12 mouse cellular contexts compared by ENCODE assay signal in genomic region chr11:104647188-104647867, GRCm38 (mm10). TPM values are rescaled to one million over a fixed set of nuclear protein-coding genes. Genes with fewer than 3 reads are reported as not detected.
DNase-seq lines count a peak whose midpoint lies in the region; ATAC-seq lines count a peak whose summit lies in the region.
"Had no signal": no experiment of that assay in that cellular context is flagged by ENCODE, and none has a peak within 500 bp of the region (broad histone marks: within the 10 kb centered on the region; RNA-seq: fewer than 3 reads in every experiment).

No protein-coding gene starts in this region.

- no peak for ATAC-seq in liver, embryonic 12.5 days
- 0 out of 2 replicates have a peak, but pooled peaks have one; percentile 25 for ATAC-seq in erythroid progenitor cell, adult 5-6 weeks (replicated peaks; ENCODE audit: low FRiP score, poor library complexity, severe bottlenecking)
- ATAC-seq in monocyte, adult 5-6 weeks (replicated peaks; ENCODE audit: insufficient number of reproducible peaks, low FRiP score, low TSS enrichment, poor library complexity, severe bottlenecking): peak; percentile 93
- no peak for ATAC-seq in forebrain, embryonic 14.5 days

- H3K4me1 ChIP-seq in liver, embryonic 12.5 days: no peaks in the 10 kb centered on the region
- no peaks in the 10 kb centered on the region for H3K4me1 ChIP-seq in forebrain, embryonic 14.5 days (ENCODE audit: control insufficient read depth, insufficient read depth, low read length)
- H3K4me1 ChIP-seq: kidney, embryonic 15.5 days had no signal

- DNase-seq in liver: peak; percentile 15
- DNase-seq in brain, adult 2 months (ENCODE audit: low read depth, low spot score): peak; percentile 57
- DNase-seq in cerebellum, adult 18-20 months: no peak
- no peak for DNase-seq in forebrain, embryonic 14.5 days (ENCODE audit: low spot score)
- DNase-seq: gastrocnemius, postnatal 25 days; heart, postnatal 36 days; thymus, postnatal 4 days had no signal

- H3K9me3 ChIP-seq in liver, embryonic 12.5 days (replicated peaks): no peaks in the 10 kb centered on the region
- H3K9me3 ChIP-seq in forebrain, embryonic 14.5 days (replicated peaks; ENCODE audit: control insufficient read depth, low read length): no peaks in the 10 kb centered on the region
- H3K9me3 ChIP-seq: kidney, embryonic 15.5 days had no signal

- no peak overlapping the region for H3K9ac ChIP-seq in liver, embryonic 12.5 days
- no peak overlapping the region for H3K9ac ChIP-seq in forebrain, embryonic 14.5 days (ENCODE audit: low read length)
- H3K9ac ChIP-seq: kidney, embryonic 15.5 days had no signal

- no peak overlapping the region for H3K4me3 ChIP-seq in liver, embryonic 12.5 days
- no peak overlapping the region for H3K4me3 ChIP-seq in forebrain, embryonic 14.5 days (ENCODE audit: low read depth, low read length)
- H3K4me3 ChIP-seq: kidney, embryonic 15.5 days had no signal

- no peak overlapping the region for H3K27ac ChIP-seq in liver, embryonic 12.5 days
- no peak overlapping the region for H3K27ac ChIP-seq in forebrain, embryonic 14.5 days (ENCODE audit: low read depth, low read length)
- H3K27ac ChIP-seq: kidney, embryonic 15.5 days had no signal

- 65% methylated on average over 8 of the region's 8 CpGs for WGBS in liver, embryonic 12.5 days (ENCODE audit: insufficient replicate concordance)
- WGBS in forebrain, embryonic 14.5 days: 61% methylated on average over 8 of the region's 8 CpGs

- H3K36me3 ChIP-seq in liver, embryonic 12.5 days: no peaks in the 10 kb centered on the region
- H3K36me3 ChIP-seq in forebrain, embryonic 14.5 days (ENCODE audit: control insufficient read depth, insufficient read depth, low read length): no peaks in the 10 kb centered on the region
- H3K36me3 ChIP-seq: kidney, embryonic 15.5 days had no signal

- no peaks in the 10 kb centered on the region for H3K27me3 ChIP-seq in liver, embryonic 12.5 days (replicated peaks)
- H3K27me3 ChIP-seq in forebrain, embryonic 14.5 days (replicated peaks; ENCODE audit: control insufficient read depth, insufficient read depth, low read length): no peaks in the 10 kb centered on the region
- H3K27me3 ChIP-seq: kidney, embryonic 15.5 days had no signal

- no peak overlapping the region for H3K4me2 ChIP-seq in liver, embryonic 12.5 days
- no peak overlapping the region for H3K4me2 ChIP-seq in forebrain, embryonic 14.5 days (ENCODE audit: low read length)
- H3K4me2 ChIP-seq: kidney, embryonic 15.5 days had no signal

RNA-seq across cellular contexts. Expression of gene Gm11639, which starts 38.2 kb away (rescaled TPM):
- polyA plus RNA-seq in liver, embryonic 12.5 days (2016; fragmentation: Nextera tagmentation; extraction: Ambion mirVana): 0.05 and 0.07 TPM in 2 replicates
- not detected in 2 replicates for total RNA-seq in erythroid progenitor cell, adult 5-6 weeks (2015; ENCODE audit: low replicate concordance)
- total RNA-seq in erythroid progenitor cell, adult 5-6 weeks (2017; ENCODE audit: low replicate concordance): not detected in 2 replicates
- total RNA-seq in monocyte, adult 5-6 weeks (2017): not detected in 3 replicates
- not detected in 2 replicates for polyA plus RNA-seq in forebrain, embryonic 14.5 days (2014; fragmentation: Nextera tagmentation; extraction: Ambion mirVana)
- polyA plus RNA-seq: forebrain, embryonic 11.5 days had no signal

RNA-seq across cellular contexts. Expression of gene Itgb3, which starts 39.5 kb away (rescaled TPM):
- polyA plus RNA-seq in liver, embryonic 12.5 days (2016; fragmentation: Nextera tagmentation; extraction: Ambion mirVana): 33.1 and 36.4 TPM in 2 replicates
- 2.1 TPM in 1 of 2 replicates, not detected in the other for total RNA-seq in erythroid progenitor cell, adult 5-6 weeks (2015; ENCODE audit: low replicate concordance)
- 2.4 and 3.6 TPM in 2 replicates for total RNA-seq in erythroid progenitor cell, adult 5-6 weeks (2017; ENCODE audit: low replicate concordance)
- total RNA-seq in monocyte, adult 5-6 weeks (2017): 17.2 to 45.7 TPM (median 24.2 TPM) in 3 replicates
- 0.24 and 0.27 TPM in 2 replicates for polyA plus RNA-seq in forebrain, embryonic 14.5 days (2014; fragmentation: Nextera tagmentation; extraction: Ambion mirVana)

Comparison
In these comparisons a context has a peak if more than half of its experiments do, and no peak if none do; other contexts are left out.
1. DNase-seq: peak in liver (single experiment) and brain, adult 2 months (single experiment); none in cerebellum, adult 18-20 months (0 of 2) and forebrain, embryonic 14.5 days (single experiment).
2. ATAC-seq: peak in erythroid progenitor cell, adult 5-6 weeks (single experiment) and monocyte, adult 5-6 weeks (single experiment); none in liver, embryonic 12.5 days (single experiment) and forebrain, embryonic 14.5 days (single experiment).